Mouse (Mus musculus) retina, embryonic 14.5 days (tissue): ENCODE measurements at regions not wholly inside any gene's neighbourhood (a gene's known extent, or its start where the extent isn't known, plus 50 kb on each side); places are given as distances from the start of the nearest gene placed in this dataset.

Experiments
- DNase-seq: peaks from one replicate; pipeline ENCODE4 v3.0.0-alpha.2; 2015; ENCODE audit warnings: low spot score

DNA sequence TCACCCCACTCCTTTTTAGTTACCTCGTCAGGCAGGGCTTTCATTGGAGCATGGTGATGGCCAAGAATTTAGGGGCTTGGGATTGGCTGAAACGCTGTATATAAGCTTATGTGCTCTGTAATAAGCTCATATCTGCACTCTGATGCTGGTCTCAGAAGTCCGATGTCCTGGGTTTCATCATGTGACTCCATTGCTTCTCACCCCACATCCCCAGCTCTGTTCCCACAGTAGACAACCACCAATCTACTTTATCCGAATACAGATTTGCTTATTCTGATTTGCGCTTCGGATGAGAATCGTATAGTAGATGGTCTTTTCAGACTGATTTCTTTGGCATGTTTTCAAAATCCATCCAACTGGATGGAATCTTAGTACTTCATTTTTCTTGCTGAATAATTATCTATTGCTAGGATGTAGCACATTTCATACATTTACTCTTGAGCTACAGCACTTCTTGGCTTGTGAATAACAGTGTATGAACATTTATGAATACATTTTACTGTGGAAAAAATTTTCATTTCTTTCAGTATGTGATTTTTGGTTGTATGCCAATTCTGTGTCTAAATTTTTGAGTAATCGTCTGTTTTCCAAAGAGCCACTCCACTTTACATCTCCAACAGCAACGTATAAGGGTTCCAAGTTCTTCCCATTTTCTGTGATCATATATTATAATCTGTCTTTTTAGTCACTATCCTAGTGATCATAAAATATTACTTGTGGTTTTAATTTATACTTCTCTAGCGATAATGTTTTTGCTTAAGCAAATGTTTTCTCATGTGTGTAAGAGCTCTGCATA lies 185.7 kb downstream of the Hace1 start:
- no peak for DNase-seq

DNA sequence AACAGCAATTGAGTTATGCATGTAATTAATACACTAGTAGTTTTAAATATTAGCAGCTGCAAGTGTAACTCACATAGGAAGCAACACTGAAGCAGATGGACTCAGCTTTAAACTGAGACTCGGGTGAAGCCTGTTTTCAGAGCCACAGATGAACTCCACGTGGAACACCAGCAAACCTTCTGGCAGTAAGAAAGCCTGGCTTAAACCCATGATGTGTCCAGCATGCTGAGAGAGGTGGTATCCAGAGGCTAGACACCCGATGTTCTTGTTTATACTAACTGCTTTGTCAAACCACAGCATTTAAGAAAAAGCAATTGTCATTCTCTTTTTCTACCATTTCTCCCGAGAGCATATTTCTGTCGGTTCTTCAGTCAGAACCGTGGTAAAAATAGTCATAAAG lies 202.1 kb downstream of the Hace1 start:
- no peak for DNase-seq

DNA sequence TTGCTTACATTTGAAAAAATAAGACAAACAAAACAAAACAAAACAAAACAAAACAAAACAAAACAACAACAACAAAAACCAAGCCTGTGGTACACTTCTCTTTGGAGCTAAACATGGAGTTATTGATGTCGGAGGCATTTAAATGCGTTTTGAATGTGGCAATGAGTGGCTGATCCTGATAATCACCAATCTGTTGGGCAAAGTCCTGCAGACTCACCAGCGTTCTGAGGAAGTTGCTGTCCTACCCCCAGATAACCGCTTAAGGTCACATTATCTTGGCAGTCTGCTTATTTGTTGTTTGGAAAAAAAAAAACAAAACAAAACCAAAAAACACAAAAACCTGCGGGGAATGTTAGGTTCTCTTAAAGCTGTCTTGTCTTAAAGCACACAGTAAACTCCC lies 205.4 kb downstream of the Hace1 start:
- DNase-seq = no peak

DNA sequence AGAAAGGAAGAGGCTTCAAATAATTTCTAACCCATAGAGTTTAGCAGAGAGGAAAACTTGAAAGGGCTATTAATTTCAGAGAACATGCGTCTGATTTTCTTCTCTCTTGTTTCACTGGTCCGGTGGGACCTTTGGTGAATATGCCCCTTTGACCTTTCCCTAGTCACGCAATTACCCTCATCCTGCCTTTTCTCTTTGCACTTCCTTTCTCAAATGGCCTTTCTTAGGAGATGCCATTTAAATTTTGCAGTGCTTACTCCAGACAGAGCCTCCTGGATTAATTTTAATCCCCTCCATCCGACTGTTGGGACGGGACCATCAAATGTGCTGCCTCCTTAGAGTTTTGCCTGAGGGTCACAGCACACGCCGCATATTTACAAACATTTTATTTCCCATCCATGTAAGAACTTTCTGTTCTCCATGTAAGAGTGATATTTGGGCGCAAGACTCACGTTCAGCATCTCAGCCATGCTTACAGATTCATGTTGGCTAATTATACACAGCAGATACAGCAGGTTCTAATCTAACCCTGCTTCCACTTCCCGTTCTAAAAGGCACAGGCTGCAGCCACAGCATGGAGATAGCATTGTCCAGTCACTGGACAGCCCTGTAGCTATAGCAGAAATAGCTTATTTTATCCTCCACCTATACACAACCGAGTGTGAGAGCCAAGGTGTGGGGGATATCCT lies 206.0 kb downstream of the Hace1 start:
- no peak for DNase-seq

DNA sequence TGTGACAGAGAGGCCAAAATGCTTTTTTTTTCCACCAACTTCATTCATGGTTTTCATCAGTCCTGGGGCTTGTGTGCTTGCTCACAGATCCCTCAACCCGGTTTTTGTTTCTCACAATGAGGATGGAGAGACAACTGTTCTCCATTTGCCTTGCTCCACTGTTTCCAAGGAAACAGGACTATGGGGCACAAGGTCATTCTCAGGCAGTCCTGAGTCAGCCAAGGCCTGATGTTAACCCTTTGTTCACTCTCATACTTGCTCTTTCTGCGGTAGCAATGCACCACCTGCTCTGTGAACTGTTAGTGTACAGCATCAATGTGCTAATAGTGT lies 206.5 kb downstream of the Hace1 start:
- DNase-seq = no peak

DNA sequence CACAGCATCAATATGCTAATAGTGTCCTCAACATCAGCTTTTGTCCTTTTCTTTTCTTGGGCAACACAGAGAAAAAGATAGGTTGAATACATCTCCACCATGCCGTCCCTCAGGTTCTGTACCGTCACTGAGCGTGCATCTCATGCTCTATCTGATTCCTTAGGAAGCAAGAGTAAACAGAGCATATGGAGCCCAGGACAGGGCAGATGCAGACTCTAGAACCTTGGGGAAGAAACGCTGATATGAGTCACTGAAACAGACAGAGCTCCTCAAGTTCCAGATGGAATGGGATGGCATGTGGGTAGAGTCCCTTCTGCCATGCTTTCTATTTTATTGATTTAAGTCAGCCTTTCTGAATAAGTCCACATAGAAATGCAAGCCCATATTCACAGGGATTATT lies 206.9 kb downstream of the Hace1 start:
- no peak for DNase-seq

DNA sequence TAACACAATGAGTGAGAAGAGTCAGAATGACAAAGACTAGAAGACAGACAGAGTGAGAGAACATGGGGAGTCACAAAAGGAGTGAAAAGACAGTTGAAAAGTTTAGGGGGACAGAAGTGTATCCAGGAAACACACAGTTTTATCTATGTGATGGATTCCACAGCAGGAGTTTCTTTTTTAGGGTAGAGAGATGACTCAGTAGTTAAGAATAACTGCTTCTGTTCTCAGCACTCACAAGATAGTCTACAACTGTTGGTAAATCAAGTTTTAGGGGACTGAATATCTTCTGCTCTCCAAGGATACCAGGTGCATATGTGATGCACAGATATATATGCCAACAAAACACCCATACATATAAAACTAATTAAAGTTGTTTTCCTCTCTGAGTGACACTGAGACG lies 210.7 kb downstream of the Hace1 start:
- no peak for DNase-seq

DNA sequence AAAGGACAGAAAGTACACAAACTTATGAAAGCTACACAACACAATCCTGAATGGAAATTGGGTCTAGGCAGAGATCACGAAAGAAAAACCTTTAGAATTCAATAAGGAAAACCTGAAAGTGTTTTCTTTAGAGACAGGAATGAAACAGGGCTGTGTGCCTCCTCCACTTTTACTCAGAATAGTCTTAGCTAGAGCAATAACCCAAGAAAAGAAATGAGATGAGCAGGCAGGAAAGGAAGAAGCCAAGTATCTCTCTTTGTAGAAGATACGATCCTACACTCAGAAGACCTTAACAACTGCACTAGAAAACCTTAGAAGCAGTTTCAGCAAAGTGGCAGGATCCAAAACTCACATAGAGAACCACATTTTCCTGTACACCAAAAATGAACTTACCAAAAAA lies 218.0 kb downstream of the Hace1 start:
- no peak for DNase-seq

DNA sequence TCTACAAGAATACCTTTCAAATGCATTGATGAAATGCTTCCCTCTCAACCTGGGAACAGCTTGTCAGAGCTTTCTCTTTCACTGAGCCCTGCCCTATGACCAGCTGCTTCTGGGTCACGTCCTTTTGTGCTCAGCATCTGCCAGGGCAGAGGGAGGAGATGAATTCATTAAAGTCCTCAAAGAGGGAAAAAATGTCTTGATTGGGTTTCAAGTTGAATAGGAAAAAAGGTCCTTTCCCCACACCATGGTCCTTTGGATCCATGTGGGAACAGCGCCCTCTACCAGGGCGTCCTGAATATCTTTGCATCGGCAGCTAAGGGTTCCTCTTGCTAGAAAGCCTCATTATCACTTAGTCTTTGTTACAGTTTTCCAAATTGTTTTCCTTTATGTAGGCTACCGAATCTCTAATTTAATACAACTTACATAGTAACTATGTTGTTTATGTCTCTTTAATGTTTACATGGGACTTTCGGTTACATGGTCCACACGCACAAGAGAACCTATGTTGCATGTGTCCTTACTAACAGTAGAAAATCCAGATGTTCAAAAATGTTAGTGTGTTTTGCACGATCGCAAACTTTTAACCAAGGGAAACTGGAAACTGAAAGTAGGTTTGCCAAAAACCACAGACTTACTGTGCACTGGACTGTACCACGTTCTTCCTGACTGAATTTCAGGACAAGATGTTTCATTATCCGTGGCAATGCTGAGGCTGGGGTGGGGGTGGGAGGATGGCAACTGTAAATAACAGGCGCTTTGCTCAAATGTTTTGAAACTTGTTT lies 222.6 kb downstream of the Hace1 start:
- peak; percentile 80 for DNase-seq

DNA sequence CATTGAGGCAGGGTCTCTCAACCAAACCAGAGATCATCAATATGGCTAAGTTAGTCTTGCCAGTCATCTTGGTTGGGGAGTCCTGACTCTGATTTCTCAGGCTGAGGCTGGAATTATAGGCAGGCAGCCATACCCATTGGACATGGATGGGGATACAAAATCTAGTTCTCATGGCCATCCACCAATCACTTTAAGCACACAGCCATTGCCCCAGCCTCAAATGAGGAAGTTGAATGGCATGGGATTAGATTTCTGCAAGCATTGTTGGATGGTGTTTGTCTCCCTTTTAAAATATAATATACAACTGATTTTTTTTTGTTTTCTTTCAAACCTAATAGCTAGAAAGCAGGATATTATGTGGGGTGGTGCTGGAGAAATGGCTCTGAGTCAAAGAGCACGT lies 223.8 kb downstream of the Hace1 start:
- no peak for DNase-seq

DNA sequence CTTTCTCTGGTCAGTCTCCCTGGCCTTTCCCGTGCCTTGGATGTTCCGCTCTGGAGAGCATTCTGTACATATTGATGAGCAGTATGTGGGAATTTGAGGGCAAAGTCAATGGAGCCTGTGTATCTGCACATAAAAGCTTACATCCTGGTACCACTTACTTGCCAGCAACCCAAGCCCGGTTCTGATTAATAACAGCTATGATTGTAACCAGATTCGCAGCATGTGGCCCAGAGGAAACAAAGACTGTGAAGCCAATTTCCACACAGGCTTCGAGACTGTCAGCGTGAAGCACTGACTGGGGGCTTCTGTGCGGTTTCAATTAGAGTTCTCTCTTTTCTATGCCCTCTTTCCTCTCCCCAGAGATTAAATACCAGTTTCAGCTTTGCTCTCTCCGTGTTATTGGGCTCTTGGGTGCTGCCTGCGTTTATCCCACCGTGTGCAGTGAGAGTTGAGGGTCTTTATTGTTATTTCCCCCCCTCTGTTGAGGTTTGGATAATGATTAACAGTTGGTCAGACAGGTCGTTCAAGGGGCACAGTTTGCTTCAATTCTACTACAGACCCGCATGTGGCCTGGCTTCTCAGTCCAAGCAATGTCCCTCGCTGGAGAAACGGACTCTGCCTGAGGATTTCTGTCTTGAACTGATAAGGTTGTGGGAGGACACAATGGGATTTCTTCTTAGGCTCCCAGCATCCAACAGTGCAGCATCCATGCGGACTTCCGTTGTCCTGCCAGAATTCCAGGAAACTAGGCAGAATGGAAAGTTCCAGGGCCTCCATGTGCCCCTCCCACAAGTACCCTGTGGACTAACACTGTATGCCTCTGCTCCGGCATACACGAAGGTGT lies 229.6 kb downstream of the Hace1 start:
- peak; percentile 33 for DNase-seq

DNA sequence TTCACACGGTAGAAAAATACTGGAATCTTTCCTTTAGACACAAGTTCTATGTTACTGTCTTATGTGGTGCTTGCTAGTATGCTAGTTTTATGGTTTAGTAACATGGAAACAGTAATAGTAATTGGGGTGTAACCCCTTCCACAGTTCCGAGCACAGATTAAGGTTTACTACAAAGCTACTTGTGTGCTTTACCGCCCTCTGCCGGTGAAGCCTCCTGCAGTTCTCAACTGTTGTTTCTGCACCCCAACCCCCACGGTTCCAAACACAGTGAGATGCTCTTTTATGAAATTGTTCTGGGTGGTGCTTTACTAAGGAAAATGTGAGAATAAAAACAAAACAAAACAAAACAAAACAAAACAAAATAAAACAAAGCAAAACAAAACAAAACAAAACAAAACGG lies 234.3 kb downstream of the Hace1 start:
- DNase-seq = peak; percentile 52

DNA sequence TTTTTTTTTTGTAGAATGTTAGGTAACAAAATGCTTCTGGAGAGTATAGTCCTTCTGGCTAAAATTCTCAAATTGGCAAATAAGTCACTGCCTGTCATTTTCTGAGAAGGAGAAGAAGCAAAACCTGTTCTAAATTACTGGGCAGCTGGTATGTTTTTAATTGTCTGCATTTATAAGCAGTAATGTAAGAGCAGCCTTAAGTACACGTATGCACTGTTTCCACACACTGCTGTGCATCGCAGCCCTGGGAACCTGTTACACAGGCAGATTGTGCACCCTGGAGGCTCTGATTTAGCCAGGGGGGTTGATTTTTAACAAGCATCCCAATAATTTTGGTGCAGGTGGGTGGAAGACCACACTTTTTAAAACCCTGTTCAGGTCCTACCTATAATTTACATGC lies 236.2 kb downstream of the Hace1 start:
- DNase-seq = no peak

DNA sequence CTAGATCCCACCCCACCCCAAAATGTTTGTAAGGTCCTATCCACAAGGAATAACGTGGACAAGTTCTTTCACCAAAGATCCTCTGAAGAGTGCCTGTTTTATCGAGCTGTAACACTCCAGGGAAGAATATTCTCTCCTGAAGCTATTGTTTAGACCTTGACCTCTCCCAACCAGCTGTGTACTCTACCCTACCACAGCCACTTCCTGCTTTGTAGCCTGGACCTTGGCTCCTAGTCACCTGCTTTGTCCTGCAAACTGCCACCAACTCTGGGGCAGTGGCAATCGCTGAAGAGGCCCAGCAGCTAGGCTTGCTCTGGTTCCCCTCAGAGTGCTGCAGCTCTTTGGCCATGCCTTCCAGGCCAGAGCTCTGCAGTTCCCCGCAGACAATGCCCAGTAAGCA lies 239.1 kb downstream of the Hace1 start:
- no peak for DNase-seq

DNA sequence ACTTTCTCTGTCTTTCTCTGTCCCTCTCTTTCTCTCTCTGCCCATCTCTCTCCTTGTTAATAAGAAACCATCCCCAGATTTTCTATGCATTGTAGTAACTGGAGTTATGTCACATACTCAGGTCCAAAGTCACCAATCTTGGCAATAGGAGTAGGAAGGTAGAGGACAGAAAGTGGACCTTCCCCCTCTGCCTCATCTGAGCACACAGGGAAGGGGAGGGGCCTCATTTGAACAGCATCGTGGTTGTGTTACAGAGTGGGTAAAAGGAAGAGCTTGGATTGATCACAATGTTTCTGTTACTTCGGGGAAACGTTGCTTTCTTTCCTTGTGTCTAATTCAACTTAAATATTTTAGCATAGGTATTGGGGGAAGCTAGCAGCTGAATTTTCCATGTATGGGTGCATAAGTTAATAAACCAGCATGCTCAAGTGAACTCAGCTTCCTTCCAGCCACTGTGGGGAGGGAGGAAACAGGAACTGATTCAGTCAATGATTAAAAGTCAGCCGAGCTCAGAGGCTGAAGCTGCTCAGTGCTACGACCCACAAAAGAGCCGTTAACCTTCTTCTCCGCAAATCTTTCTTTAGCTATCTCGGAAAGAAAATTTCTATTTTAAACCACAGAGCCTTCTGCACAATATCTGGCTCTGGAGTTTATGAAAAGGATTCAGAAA lies 243.5 kb downstream of the Hace1 start:
- no peak for DNase-seq

DNA sequence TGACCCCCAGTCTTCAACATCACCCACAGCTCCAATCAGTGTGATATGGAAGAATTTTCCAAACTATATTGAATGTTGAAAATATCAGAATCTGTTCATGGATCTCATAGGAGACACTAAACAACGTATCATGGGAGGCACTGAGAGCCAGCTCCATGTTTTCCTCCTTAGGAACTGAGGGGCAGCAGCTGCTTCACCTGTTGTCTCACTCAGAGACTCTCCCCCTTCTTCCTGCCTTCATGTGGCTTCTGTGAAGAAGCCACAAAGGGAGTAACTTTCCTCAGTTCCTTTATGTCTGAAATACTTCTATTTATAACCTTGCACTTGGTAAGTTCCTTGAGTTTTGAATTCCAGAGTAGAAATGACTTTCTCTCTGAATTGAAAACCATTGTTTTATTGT lies 244.6 kb downstream of the Hace1 start:
- no peak for DNase-seq

DNA sequence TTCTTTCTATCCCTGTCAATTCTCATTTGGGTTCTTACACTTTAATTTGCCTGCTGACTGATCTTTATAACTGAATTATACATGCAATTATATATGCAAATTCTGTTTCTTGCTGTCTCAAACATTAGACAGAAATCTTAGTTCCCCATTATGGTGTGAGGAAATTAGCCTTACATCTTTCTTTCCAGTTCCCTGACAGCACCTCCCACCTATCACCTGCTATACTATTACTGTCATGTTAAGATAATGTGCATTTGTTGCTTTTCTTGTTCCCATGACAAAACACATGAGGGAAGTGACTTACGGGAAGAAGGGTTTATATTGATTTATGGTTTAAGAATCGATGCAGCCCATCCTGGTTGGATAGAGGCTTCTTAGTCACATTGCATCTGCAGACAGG lies 246.0 kb downstream of the Hace1 start:
- DNase-seq = no peak

DNA sequence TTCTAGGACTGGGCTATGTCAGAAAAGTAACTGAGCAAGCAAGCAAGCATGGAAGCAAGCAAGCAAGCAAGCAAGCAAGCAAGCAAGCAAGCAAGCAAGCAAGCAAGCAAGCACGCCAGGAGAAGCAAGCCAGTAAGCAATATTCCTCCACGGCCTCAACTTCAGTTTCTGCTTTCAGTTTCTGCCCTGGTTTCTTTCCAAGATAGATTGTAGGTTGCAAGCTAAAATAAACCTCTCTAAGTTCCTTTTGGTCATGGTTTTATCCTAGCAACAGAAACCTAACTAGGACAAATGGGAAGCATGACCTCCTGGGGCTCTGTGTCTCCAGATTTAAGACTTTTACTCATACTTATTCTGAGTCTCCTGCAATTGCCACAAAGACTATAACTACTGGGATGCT lies 271.0 kb downstream of the Hace1 start:
- DNase-seq = no peak

DNA sequence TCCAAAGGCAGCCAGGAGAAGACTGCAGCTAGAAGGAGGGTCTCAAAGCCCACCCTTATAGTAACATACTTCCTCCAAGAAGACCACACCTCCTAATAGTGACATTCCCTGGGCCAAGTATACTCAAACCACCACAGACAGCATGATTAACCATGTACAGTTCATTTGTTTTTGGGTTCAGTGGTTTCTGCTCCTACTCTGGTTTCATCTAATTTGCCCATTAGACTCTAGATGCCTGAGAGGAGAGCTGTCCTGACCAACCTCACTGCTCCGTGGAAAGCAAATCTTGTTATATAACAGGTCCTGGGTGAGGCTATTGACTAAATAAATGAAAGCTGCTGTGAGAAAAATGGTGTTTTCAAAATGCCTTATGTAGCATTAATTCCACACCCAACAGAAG lies 272.2 kb downstream of the Hace1 start:
- DNase-seq = no peak

DNA sequence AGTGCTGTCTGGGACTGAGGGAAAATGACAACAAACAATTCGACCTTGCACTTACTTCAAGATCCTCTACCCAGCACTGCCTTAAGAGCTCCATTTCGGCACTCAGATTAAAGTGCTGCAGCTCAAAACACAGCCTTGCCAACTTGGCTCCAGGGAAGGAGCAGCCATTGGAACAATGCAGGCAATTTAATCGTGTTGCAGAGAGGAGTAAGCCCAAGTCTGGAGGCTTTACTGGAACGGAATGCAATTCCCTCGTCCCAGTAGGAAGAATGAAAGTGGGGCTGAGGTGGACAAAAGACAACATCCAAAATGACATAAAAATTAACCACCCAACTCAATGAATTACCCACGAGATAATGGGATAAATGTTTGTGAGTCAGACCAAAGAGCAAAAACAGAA lies 273.0 kb downstream of the Hace1 start:
- DNase-seq = no peak

DNA sequence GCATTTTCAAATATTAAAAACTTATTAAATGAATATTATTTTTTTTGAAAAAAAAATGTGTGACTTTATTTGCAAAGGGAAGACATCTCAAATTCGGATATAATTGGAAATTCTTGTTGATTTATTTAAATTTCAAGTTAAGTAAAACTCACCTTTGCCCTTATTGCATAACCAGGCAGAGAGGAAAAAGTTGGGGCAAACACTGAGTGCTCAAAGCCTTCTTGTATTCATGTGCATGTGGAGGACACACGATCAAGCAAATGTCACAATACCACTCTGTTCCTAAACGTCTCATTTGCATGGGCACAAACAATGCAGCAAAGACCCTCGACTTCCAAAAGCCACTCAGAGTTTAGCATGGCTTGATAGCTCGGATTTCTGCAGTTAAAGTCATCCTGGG lies 275.1 kb downstream of the Hace1 start:
- no peak for DNase-seq

DNA sequence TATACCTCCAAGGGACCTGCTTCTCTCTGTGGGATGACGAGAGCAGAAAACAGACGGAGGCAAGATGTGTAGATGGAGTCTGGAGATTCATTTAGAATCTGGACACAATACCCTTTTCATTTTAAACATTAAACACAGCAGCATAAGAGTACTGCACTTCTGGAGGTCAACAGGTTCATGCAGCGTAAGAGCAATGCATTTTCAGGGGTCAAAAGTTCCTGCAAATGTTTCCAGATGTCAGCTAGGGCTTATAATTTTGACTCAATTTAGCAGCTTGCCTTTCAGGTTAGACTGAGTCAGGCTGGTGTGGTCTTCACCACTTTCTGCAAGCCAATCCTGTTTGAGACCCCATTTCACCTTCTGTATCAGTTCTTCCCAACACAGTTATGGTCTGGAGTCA lies 277.9 kb downstream of the Hace1 start:
- no peak for DNase-seq
